ENCODE assay signal across 15 mouse cellular contexts in genomic region chr9:122725046-122725765, GRCm38 (mm10). TPM values are rescaled to one million over a fixed set of nuclear protein-coding genes. Genes with fewer than 3 reads are reported as not detected.
DNase-seq lines count a peak whose midpoint lies in the region; ATAC-seq lines count a peak whose summit lies in the region.
"Had no signal": no experiment of that assay in that cellular context is flagged by ENCODE, and none has a peak within 500 bp of the region (broad histone marks: within the 10 kb centered on the region; RNA-seq: fewer than 3 reads in every experiment).

No protein-coding gene starts in this region.

- DNase-seq in heart, embryonic 10.5 days (ENCODE audit: low spot score) = no peak
- DNase-seq in right cerebral cortex, postnatal 10 days (ENCODE audit: low spot score in 2 of 2) = peak; percentile 36 to 47
- no peak for DNase-seq in right cerebral cortex, postnatal 36 days (ENCODE audit: low spot score in 2 of 2)
- DNase-seq in cerebellum, postnatal 4 days (ENCODE audit: low spot score in 2 of 2) = no peak
- no peak for DNase-seq in MN1 (ENCODE audit: low spot score)
- DNase-seq: adrenal gland, postnatal 10 days; gastrocnemius, postnatal 36 days; heart, postnatal 36 days; kidney, adult 9 months; thymus, postnatal 4 days had no signal

- H3K27ac ChIP-seq in heart, embryonic 14.5 days (replicated peaks in 1 of 2; ENCODE audit: control insufficient read depth in 1 of 2, insufficient read depth in 1 of 2, low read depth in 2 of 2, low read length in 2 of 2) = no peak overlapping the region
- no peak overlapping the region for H3K27ac ChIP-seq in heart, embryonic 10.5 days
- no peak overlapping the region for H3K27ac ChIP-seq in limb, embryonic 13.5 days

- H3K27me3 ChIP-seq in heart, embryonic 14.5 days (ENCODE audit: control insufficient read depth, insufficient read depth, low read length) = peaks cover 24% of the 10 kb centered on the region
- H3K27me3 ChIP-seq in heart, embryonic 10.5 days (ENCODE audit: insufficient read depth, poor library complexity, severe bottlenecking) = peaks cover 36% of the 10 kb centered on the region
- peaks cover 42% of the 10 kb centered on the region for H3K27me3 ChIP-seq in limb, embryonic 13.5 days

- H3K36me3 ChIP-seq in heart, embryonic 14.5 days (ENCODE audit: control insufficient read depth, insufficient read depth, low read length) = no peaks in the 10 kb centered on the region
- no peaks in the 10 kb centered on the region for H3K36me3 ChIP-seq in heart, embryonic 10.5 days
- no peaks in the 10 kb centered on the region for H3K36me3 ChIP-seq in limb, embryonic 13.5 days

- no peak overlapping the region for H3K9ac ChIP-seq in heart, embryonic 14.5 days (ENCODE audit: low read length)
- no peak overlapping the region for H3K9ac ChIP-seq in limb, embryonic 13.5 days

- no peaks in the 10 kb centered on the region for H3K4me1 ChIP-seq in heart, embryonic 14.5 days (ENCODE audit: control insufficient read depth in 2 of 2, insufficient read depth in 2 of 2, low read length in 2 of 2)
- no peaks in the 10 kb centered on the region for H3K4me1 ChIP-seq in heart, embryonic 10.5 days
- H3K4me1 ChIP-seq in limb, embryonic 13.5 days = no peaks in the 10 kb centered on the region

- no peak for ATAC-seq in heart, embryonic 14.5 days (ENCODE audit: insufficient number of reproducible peaks, insufficient read depth, low FRiP score, low read depth)
- no peak for ATAC-seq in limb, embryonic 13.5 days (ENCODE audit: low FRiP score, low read depth)
- ATAC-seq: lung, postnatal 0 days; Patski had no signal

- peak overlapping the region; percentile 22; the same call in 1 of the 2 replicates for H3K4me2 ChIP-seq in heart, embryonic 14.5 days (ENCODE audit: low read length)
- 0 out of 2 replicates have a peak overlapping the region, but pooled peaks have one; percentile 15 for H3K4me2 ChIP-seq in limb, embryonic 13.5 days (replicated peaks)
- H3K4me2 ChIP-seq: liver, embryonic 11.5 days had no signal

- no peaks in the 10 kb centered on the region for H3K9me3 ChIP-seq in heart, embryonic 14.5 days (ENCODE audit: control insufficient read depth, low read length)
- no peaks in the 10 kb centered on the region for H3K9me3 ChIP-seq in heart, embryonic 10.5 days
- no peaks in the 10 kb centered on the region for H3K9me3 ChIP-seq in limb, embryonic 13.5 days

- no peak overlapping the region for H3K4me3 ChIP-seq in heart, embryonic 14.5 days (ENCODE audit: control insufficient read depth in 1 of 2, insufficient read depth in 1 of 2, low read depth in 1 of 2, low read length in 2 of 2)
- H3K4me3 ChIP-seq in heart, embryonic 10.5 days = no peak overlapping the region
- H3K4me3 ChIP-seq in limb, embryonic 13.5 days = no peak overlapping the region

- WGBS in heart, embryonic 14.5 days = 13% methylated on average over 22 of the region's 22 CpGs
- WGBS in heart, embryonic 10.5 days = 16% methylated on average over 22 of the region's 22 CpGs
- WGBS in limb, embryonic 13.5 days = 26% methylated on average over 22 of the region's 22 CpGs

RNA-seq across cellular contexts. Expression of gene Topaz1, which starts 21.9 kb away (rescaled TPM):
- not detected in 2 replicates for polyA plus RNA-seq in heart, embryonic 14.5 days (2014; fragmentation: Nextera tagmentation; extraction: Ambion mirVana)
- 0.10 and 0.18 TPM in 2 replicates for polyA plus RNA-seq in heart, embryonic 10.5 days (2016; fragmentation: Nextera tagmentation; extraction: Ambion mirVana)
- polyA plus RNA-seq in limb, embryonic 13.5 days (2015; fragmentation: Nextera tagmentation; extraction: Ambion mirVana) = not detected in 2 replicates
- polyA plus RNA-seq: liver, embryonic 11.5 days; Patski had no signal

Comparison
In these comparisons a context has a peak if more than half of its experiments do, and no peak if none do; other contexts are left out.
1. DNase-seq: peak in right cerebral cortex, postnatal 10 days (2 of 2); none in heart, embryonic 10.5 days (single experiment), right cerebral cortex, postnatal 36 days (0 of 2), cerebellum, postnatal 4 days (0 of 2) and MN1 (single experiment).